Comparison of ENCODE assay signal across 13 mouse cellular contexts in the genomic region with DNA sequence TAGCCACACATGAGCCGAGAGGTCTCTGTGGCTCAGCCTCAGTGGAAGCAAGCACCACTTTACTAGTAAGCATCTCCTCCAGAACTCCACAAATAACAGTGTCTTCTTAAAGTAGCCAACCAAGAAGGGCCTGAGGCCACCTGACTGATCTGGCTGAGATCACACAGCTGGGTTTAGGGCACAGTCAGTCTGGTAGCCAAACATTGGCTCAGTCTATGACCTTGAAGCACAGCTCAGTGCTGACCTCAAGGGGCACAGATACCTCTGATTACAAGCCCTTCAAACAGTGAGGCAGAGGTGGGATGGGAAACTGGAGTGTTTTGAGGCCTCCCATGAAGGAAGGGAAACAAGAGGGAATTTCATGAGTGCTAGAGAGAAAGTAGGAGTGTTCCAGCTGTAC. TPM values are rescaled to one million over a fixed set of nuclear protein-coding genes. Genes with fewer than 3 reads are reported as not detected.
"Had no signal": no experiment of that assay in that cellular context is flagged by ENCODE, and none has a peak within 500 bp of the region (broad histone marks: within the 10 kb centered on the region; RNA-seq: fewer than 3 reads in every experiment).

No protein-coding gene starts in this region.

- H3K4me3 ChIP-seq: limb, embryonic 15.5 days; midbrain, embryonic 12.5 days; neural tube, embryonic 13.5 days; stomach, embryonic 15.5 days had no signal

- H3K27me3 ChIP-seq: limb, embryonic 15.5 days; midbrain, embryonic 12.5 days; neural tube, embryonic 13.5 days; stomach, embryonic 15.5 days had no signal

- H3K9ac ChIP-seq: limb, embryonic 15.5 days; liver, embryonic 14.5 days; midbrain, embryonic 12.5 days; neural tube, embryonic 13.5 days; stomach, embryonic 15.5 days had no signal

- H3K36me3 ChIP-seq: neural tube, embryonic 13.5 days; stomach, embryonic 15.5 days had no signal

- H3K4me1 ChIP-seq: limb, embryonic 15.5 days; midbrain, embryonic 12.5 days; neural tube, embryonic 13.5 days; stomach, embryonic 15.5 days had no signal

- H3K27ac ChIP-seq: liver, embryonic 14.5 days; midbrain, embryonic 12.5 days; neural tube, embryonic 13.5 days; stomach, embryonic 15.5 days had no signal

- ATAC-seq: midbrain, embryonic 16.5 days had no signal

- H3K9me3 ChIP-seq: limb, embryonic 15.5 days; midbrain, embryonic 12.5 days; neural tube, embryonic 13.5 days; stomach, embryonic 15.5 days had no signal

- DNase-seq: kidney, postnatal 36 days; layer of hippocampus, adult 9-11 months; layer of hippocampus, postnatal 36 days; lung, adult 18-20 months; retina, postnatal 1 day; thymus, postnatal 4 days had no signal

- H3K4me2 ChIP-seq: limb, embryonic 15.5 days; midbrain, embryonic 12.5 days; neural tube, embryonic 13.5 days; stomach, embryonic 15.5 days had no signal

RNA-seq across cellular contexts. Expression of gene Tmem38a, which starts 59.2 kb away (rescaled TPM):
- total RNA-seq: megakaryocyte-erythroid progenitor cell, adult 5-6 weeks had no signal
